Mouse (Mus musculus) layer of hippocampus, adult 2 months (tissue): ENCODE measurements around the gene Vwa1. TPM values are rescaled to one million over a fixed set of nuclear protein-coding genes. Genes with fewer than 3 reads are reported as not detected.

Source experiments
- DNase-seq, 2 experiments: peaks; one replicate each; pipeline ENCODE4 v3.0.0; 2022; ENCODE audit warnings: low spot score in 2 of 2
- H3K27ac ChIP-seq: fragments of 200-600 bp; 2 replicates; pipeline ENCODE4 v1.8.1; 2022
- H3K4me3 ChIP-seq: fragments of 200-600 bp; 2 replicates; pipeline ENCODE4 v1.8.1; 2022; ENCODE audit warnings: mild to moderate bottlenecking
- CTCF ChIP-seq: fragments of 200-600 bp; conservative IDR thresholded peaks from 2 replicates; pipeline ENCODE4 v1.8.1; 2022; ENCODE audit warnings: antibody characterized with exemption, mild to moderate bottlenecking, moderate library complexity
- total RNA-seq, 2 experiments: library from RNA; stranded (reverse); gene quantifications; 2 replicates each; pipeline ENCODE4 v1.2.3; 2021

Gene Vwa1
- total RNA-seq, 2 experiments from 2014 or later: 9.6 to 9.8 TPM

DNA sequence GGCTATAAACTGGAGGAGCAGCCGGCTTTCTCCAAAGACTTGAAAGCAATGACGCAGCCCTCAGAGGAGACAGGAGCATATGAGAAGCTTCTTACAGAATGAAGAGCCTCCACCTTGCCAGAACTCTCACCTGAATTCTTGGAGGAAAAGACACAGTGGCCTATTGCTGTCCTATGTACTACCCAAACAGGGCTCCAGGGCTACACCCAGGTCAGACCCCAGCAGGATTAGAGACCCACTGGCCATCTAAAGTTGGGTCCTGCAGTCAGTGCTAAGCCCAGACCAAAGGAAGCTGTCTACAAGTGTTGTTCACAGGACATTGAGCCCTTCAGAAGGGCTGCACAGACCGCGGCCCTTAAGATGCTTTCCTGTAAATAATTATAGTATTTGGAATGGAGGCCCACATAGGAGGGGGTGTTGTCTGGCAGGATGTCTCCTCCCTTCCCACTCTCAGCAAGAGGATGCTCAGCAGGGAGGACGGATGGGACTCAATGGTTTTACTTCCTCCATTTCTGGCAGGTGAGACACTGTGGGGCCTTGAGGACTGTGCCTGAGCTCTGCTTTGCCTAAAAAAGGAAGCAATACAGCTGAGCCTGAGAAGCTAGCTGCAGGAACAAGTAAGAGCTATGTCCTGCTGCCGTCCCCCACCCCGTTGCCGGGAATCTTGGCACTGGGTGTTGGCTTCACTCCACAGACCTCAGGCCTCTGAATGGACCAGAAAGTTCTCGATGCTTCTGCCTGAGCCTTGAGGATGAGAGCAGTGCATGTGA lies 658 bp upstream of the Vwa1 start:
- DNase-seq: peak in 1 of 2 experiments; percentile 41
- peak overlapping the region; percentile 53 for H3K4me3 ChIP-seq
- no peak for TF ChIP-seq CTCF
- H3K27ac ChIP-seq: peak overlapping the region; percentile 88

DNA sequence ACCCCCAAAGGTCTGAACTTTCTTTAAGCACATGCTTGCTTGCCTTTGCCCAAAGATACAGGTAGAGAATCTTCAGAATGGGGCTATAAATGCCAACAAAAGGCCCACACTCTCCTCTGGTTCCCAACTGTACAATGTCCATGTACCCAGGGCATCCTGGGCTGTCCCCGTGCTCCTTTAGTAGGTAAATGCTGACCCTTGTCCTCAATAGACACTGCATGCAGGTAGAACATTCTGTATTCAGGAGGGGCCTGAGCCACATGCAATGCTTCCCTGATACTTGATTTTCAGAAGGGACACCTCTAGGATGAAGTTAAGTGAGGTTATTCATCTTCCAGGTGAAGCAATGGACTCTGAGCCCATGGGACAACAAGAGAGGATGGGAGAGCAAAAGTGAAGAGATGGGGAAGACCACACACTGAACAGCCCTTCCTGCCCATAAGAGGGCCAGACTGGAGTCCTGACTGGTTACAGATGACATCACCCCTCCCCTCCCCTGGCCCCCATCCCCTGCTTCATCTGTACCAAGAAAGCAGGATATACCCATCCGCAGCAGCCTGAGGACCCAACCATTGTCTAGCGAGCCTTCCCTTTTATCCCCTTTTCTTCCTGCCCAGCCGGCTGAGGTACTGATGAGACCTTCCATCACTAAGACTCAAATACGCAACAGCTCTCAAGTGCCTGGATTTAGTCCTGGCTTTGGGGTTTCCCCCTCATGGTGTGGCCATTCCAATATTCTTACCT lies 991 bp downstream of the Vwa1 start:
- Histone ChIP-seq H3K27ac (peak overlapping the region; percentile 88), H3K4me3 (peak overlapping the region; percentile 53)
- DNase-seq: no peak
- TF ChIP-seq CTCF: no peak

DNA sequence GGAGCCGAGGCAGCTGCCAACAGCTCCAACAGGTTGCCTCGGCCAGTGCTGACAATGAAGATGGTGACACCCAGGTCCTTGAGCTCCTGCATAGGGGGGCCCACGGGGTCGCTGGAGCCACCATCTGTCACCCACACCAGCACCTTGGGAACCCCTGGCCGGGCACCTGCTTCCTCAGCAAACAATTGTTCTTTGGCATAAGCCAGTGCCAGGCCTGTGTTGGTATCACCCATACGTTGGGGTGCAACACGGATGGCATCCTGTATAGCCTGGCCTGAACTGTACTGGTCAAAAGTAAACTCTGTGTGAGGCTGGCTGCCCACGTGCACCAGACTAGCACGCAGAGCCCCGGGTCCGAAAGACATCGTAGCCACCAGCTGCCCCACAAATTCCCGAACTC lies 1.7 kb downstream of the Vwa1 start:
- DNase-seq: no peak
- Histone ChIP-seq H3K27ac (no peak overlapping the region; the same call in 1 of the 2 replicates), H3K4me3 (peak overlapping the region; percentile 53; the same call in 1 of the 2 replicates)
- no peak for TF ChIP-seq CTCF

DNA sequence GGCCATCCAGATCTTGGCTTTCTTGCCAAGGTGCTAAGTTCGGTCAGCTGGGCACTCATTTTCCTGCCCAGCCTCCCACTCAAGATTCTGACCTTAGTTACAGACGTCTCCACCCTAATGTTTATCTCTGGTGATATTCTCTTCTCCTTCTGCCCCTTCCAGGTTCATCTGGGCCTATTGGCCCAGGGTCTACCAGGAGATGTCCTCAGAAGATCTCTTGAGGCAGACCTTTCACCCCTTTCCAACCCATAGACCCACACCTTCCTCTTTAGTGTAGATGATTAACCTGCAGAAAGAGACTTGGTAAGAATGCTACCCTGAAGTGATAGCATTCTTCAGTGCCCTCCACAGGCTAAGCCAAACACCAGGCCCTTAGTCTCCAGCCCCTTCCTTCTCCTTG lies 2.8 kb downstream of the Vwa1 start:
- Histone ChIP-seq H3K4me3 (no peak overlapping the region; the same call in 1 of the 2 replicates), H3K27ac (no peak overlapping the region)
- no peak for TF ChIP-seq CTCF
- no peak for DNase-seq

DNA sequence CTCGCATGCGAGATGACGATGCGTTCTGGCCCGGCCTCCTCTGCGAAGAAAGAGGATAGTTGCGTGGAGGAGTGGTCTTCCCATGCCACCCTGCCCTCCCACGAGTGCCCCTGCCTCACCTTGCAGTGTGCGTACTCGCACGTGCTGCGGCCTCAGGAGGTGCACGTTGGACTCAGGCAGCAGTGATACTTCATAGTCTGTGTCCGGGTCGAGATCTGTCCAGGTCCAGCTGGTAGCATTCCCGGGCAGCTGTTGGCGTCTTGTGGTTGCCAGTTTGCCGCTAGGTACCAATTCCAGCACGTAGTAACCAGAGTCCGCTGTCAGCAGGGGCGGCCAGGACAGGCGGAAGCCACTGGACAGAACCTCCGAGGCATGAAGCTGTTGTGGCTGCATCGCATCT lies 3.9 kb downstream of the Vwa1 start:
- Histone ChIP-seq H3K4me3 (peak overlapping the region; percentile 68), H3K27ac (peak overlapping the region; percentile 88)
- DNase-seq: peak in 1 of 2 experiments; percentile 41
- TF ChIP-seq CTCF: no peak

DNA sequence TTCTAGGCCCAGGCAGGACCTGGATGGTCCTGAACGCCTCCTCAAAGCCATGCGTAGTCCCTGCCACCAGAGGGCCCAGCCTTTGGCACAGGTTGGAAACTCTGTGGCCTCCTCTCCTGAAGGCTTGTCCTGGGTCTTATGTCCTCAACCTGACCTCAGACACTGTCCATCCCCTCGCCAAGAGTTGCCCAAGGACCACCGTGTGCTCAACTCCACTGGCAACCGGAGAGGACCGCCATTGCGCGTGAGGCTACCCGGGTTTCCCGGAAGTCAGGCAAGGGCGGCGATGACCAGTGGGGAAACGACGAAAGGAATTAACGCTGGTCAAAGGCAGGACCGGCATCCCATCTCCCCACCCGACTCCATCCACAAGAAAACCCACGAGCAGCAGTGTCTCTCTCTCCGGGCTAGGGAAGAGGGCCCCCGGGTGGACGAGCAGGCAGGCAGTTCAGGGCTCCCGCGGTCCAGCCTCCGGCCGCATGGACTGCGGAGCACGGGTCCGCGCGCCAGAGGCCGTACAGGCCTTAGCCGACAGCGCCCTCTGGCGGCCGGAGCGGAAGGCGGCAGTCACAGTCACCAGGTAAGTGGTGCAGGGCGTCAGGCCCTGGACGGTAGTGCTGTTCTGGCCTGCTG lies 4.5 kb downstream of the Vwa1 start:
- DNase-seq: peak; percentile 76 to 93
- H3K4me3 ChIP-seq: peak overlapping the region; percentile 68
- peak overlapping the region; percentile 88 for H3K27ac ChIP-seq
- peak; percentile 83 for TF ChIP-seq CTCF

DNA sequence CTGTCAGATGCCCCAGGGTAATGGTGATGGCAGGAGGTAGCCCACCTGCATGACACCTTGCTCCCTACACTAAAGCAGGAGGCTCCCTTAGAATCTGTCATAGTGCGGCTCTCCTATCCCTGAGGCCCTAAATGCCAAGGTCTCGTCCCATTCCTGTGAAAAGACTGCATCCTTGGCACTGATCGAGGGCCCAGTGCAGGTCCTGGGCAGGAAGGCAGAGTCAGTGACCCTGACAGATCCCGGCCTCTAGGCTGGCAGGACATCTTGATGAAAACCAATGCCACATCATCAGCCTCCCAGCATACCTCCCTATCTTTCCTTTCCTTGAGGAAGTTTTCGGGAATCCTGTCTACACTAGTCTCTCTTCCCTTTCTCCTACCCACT lies 5.0 kb downstream of the Vwa1 start:
- Histone ChIP-seq H3K4me3 (peak overlapping the region; percentile 68), H3K27ac (peak overlapping the region; percentile 88)
- TF ChIP-seq CTCF: no peak
- DNase-seq: no peak

DNA sequence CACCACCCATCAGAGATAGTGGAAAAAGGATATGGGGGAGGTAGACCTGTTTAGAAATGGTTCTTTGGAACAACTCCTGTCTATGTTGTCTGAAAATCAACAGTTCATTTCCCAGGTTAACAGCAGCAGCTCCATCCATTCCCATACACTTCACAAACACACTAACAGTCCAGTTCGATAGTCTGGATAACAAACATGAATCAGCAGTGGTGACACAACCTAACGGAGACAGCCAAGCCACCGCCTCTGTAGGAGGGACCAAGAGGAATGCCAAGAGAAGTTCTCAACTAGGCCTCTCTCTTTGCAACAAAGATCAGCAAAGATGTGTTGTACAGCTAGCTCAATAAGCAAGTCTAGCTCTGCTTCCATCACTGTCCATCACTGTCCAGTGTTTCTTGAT lies 12.1 kb downstream of the Vwa1 start:
- H3K4me3 ChIP-seq: no peak overlapping the region
- no peak for DNase-seq
- H3K27ac ChIP-seq: no peak overlapping the region
- TF ChIP-seq CTCF: no peak

DNA sequence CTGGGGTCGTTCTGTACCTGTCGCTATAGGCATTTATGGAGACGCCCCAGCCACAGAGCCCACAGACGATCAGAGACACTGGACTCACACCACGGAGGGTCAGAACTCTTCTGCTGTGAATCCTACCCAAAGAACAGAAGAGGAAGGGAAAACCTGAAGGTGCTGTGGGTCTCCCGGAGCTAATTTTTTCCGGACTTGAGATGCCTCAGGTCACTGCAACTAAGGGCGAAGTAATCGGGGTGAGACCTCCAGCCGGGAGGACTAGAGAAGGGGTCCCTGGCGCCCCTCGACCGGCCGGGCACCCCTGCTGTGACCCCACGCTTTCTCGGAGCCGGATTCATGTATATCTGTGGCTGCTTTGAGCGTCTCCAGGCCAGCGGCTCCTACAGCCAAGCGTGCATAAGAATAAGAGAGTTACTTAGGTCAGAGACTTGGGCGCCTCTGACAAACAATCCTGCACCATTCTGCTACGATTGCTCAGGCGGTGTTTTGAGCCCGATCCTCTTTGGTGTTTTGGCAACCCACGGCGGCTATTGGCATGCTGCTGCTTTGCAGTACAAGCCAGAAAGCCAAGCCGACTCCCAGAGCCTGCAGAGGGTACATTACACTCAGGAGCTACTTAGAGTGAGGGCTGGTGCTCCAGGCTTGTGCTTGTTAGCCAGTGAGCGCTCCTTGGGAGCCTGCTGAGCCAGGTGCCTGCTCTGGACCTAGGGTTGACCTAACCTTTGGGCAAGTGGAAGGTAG lies 13.0 kb downstream of the Vwa1 start:
- no peak for DNase-seq
- TF ChIP-seq CTCF: no peak
- Histone ChIP-seq H3K4me3 (peak overlapping the region; percentile 88), H3K27ac (peak overlapping the region; percentile 49; the same call in 1 of the 2 replicates)

DNA sequence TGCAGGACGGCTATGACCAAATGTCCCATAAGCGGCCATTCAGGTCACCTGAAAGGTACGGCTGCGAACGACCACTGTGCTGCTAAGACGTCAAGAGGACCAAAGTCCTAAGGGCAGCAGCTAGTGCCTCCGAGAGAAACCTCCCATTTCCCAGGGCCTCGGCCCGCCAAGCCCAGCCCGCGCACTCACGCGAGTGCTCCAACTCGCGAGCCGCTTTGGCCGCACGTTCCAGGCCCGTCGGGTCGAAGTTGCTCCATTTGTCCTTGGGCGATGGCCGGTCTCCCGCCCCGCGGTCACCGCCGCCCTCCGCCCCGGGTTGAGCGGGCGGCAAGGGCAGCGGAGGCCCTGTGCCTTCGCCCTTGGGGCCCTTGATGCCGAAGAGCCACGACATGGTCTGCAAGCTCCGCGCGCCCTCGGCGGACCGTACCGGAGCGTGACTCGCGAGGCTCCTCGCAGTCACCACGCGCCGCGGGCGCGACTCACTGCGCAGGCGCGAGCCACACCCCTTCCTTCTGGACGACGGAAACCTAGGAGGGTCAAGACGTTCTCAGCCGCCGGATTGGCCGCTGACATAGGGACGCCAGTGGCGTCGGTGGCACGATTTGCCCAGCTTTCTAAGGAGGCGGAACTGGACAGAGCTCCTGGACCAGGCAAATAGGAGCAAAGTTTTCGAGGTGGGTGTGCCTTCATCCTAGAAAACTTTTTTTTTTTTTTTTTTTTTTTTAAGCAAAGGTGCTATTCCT lies 13.7 kb downstream of the Vwa1 start, which contains the start of gene Atad3a:
Gene Atad3a, minus strand, starts transcription at position 481 of the 743 bp plus-strand sequence.
- H3K27ac ChIP-seq: peak within 1 kb of the TSS; percentile 87
- peak within 1 kb of the TSS; percentile 88 for H3K4me3 ChIP-seq
- peak; percentile 96 to 97 for DNase-seq
- TF ChIP-seq CTCF: no peak

DNA sequence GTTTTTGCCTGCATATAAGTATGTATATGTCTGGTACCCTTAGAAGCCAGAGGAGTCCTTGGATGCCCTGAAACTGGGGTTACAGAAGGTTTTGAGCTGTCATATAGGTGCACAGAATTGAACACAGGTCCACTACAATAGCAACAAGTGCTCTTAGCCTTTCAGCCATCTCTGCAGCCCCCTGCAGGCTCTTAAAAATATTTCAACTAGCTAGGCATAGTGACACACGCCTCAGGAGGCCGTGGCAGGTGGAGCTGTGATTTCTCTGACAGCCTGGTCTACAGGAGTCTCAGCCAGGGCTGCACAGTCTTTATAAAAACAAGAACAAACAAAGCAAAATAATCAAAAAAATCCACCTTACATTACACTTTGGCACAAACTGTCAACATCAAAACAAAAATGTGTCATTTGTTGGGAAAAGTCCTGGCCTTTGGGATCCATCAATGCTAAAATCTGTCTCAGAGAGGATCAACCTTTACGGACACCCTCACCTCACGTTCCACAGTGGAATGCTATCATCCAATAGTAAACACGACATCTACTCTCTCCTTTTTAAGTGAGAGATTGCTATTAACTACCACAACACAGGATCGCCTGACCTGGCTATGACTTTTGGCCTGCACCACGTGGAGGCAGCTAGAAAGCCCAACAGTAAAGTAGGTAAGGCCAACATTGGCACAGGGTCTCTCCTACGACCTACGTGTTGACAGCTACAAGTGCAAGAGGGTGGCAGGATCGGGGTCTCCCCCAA lies 14.5 kb downstream of the Vwa1 start:
- Histone ChIP-seq H3K27ac (peak overlapping the region; percentile 87), H3K4me3 (peak overlapping the region; percentile 88)
- DNase-seq: no peak
- TF ChIP-seq CTCF: peak; percentile 73
